Mouse (Mus musculus) CH12.LX (cell line): ENCODE data around the gene Midn. TPM values are rescaled to one million over a fixed set of nuclear protein-coding genes. Genes with fewer than 3 reads are reported as not detected.

Source experiments
- DNase-seq: peaks from one replicate; pipeline ENCODE4 v3.0.0-alpha.2; 2013; ENCODE audit errors: extremely low read depth
- H3K27ac ChIP-seq: 2 replicates; pipeline ENCODE4 v1.5.1; 2012; ENCODE audit warnings: low read depth, mild to moderate bottlenecking, control low read depth, moderate library complexity; ENCODE audit not compliant: insufficient read depth
- H3K27me3 ChIP-seq: replicated peaks from 2 replicates; pipeline ENCODE3; 2012; ENCODE audit warnings: inconsistent platforms
- H3K36me3 ChIP-seq, 2 experiments: replicated peaks in 1 of 2; 2 replicates each; pipeline versions ENCODE3 to v1.6.1; 2012; ENCODE audit warnings: inconsistent platforms in 1 of 2, low read length in 1 of 2, mild to moderate bottlenecking in 1 of 2, mixed read lengths in 1 of 2, moderate library complexity in 1 of 2; ENCODE audit not compliant: control insufficient read depth in 1 of 2, insufficient read depth in 1 of 2
- H3K4me1 ChIP-seq, 2 experiments: 2 replicates each; pipeline ENCODE4 v1.6.1; 2012; ENCODE audit warnings: inconsistent platforms in 1 of 2, moderate library complexity in 1 of 2; ENCODE audit not compliant: insufficient read depth in 2 of 2, control insufficient read depth in 1 of 2
- H3K4me2 ChIP-seq: 2 replicates; pipeline ENCODE4 v1.6.1; 2012; ENCODE audit warnings: low read depth, mild to moderate bottlenecking, control low read depth; ENCODE audit not compliant: poor library complexity, insufficient read depth, severe bottlenecking
- H3K4me3 ChIP-seq, 3 experiments: fragments of 150-350 bp in 1 of 3; sonication (generic) in 1 of 3; replicated peaks in 1 of 3; 2 replicates each; pipeline versions ENCODE3 to v1.5.1; 2011 to 2012; ENCODE audit warnings: low read depth in 2 of 3, low read length in 2 of 3, mild to moderate bottlenecking in 2 of 3, moderate library complexity in 2 of 3, control low read depth in 1 of 3, improper control_type of control experiment in 1 of 3, inconsistent platforms in 1 of 3, mixed read lengths in 1 of 3; ENCODE audit not compliant: poor library complexity in 1 of 3
- H3K79me2 ChIP-seq: replicated peaks from 2 replicates; pipeline ENCODE4 v1.6.1; 2012; ENCODE audit warnings: mild to moderate bottlenecking, moderate library complexity; ENCODE audit not compliant: control insufficient read depth, poor library complexity, insufficient read depth, severe bottlenecking; ENCODE audit errors: extremely low read depth
- H3K9ac ChIP-seq: 2 replicates; pipeline ENCODE4 v1.6.1; 2012; ENCODE audit warnings: low read depth, mild to moderate bottlenecking, control low read depth, moderate library complexity; ENCODE audit not compliant: insufficient read depth
- H3K9me3 ChIP-seq: replicated peaks from 2 replicates; pipeline ENCODE3; 2012; ENCODE audit warnings: low read length, inconsistent platforms, mixed read lengths
- BHLHE40 ChIP-seq: IDR thresholded peaks from 2 replicates; pipeline ENCODE4 v1.6.1; 2011; ENCODE audit warnings: mild to moderate bottlenecking, low read depth, low read length, improper control_type of control experiment
- CHD1 ChIP-seq: IDR thresholded peaks from 2 replicates; pipeline ENCODE4 v1.6.1; 2012; ENCODE audit warnings: low read depth, low read length, improper control_type of control experiment, inconsistent platforms
- CHD2 ChIP-seq: IDR thresholded peaks from 2 replicates; pipeline ENCODE4 v1.6.1; 2011; ENCODE audit warnings: low read length, improper control_type of control experiment
- ELF1 ChIP-seq: IDR thresholded peaks from 2 replicates; pipeline ENCODE4 v1.6.1; 2014; ENCODE audit warnings: low read depth, mild to moderate bottlenecking, inconsistent platforms, low read length, improper control_type of control experiment
- EP300 ChIP-seq: IDR thresholded peaks from 2 replicates; pipeline ENCODE4 v1.6.1; 2011; ENCODE audit warnings: low read length, improper control_type of control experiment
- ETS1 ChIP-seq: conservative IDR thresholded peaks from 2 replicates; pipeline ENCODE4 v1.6.1; 2012; ENCODE audit warnings: low read depth, mild to moderate bottlenecking, inconsistent platforms, low read length, improper control_type of control experiment, moderate library complexity
- GABPA ChIP-seq: IDR thresholded peaks from 2 replicates; pipeline ENCODE4 v1.6.1; 2012; ENCODE audit warnings: low read depth, low read length, improper control_type of control experiment, inconsistent platforms; ENCODE audit not compliant: insufficient replicate concordance
- HCFC1 ChIP-seq: IDR thresholded peaks from 2 replicates; pipeline ENCODE4 v1.6.1; 2012; ENCODE audit warnings: low read depth, mild to moderate bottlenecking, inconsistent platforms, low read length, improper control_type of control experiment
- IRF4 ChIP-seq: IDR thresholded peaks from 2 replicates; pipeline ENCODE4 v1.6.1; 2014; ENCODE audit warnings: low read depth, mild to moderate bottlenecking, inconsistent platforms, low read length, improper control_type of control experiment
- JUN ChIP-seq: IDR thresholded peaks from 2 replicates; pipeline ENCODE4 v1.6.1; 2011; ENCODE audit warnings: low read depth, mild to moderate bottlenecking, low read length, improper control_type of control experiment, moderate library complexity; ENCODE audit not compliant: insufficient read depth
- KAT2A ChIP-seq: IDR thresholded peaks from 2 replicates; pipeline ENCODE4 v1.6.1; 2012; ENCODE audit warnings: low read length, improper control_type of control experiment, inconsistent platforms; ENCODE audit not compliant: insufficient replicate concordance
- MAFK ChIP-seq: IDR thresholded peaks from 2 replicates; pipeline ENCODE4 v1.6.1; 2011; ENCODE audit warnings: low read length, improper control_type of control experiment; ENCODE audit not compliant: insufficient replicate concordance
- MAX ChIP-seq: IDR thresholded peaks from 2 replicates; pipeline ENCODE4 v1.6.1; 2011; ENCODE audit warnings: low read length, improper control_type of control experiment
- MXI1 ChIP-seq: IDR thresholded peaks from 2 replicates; pipeline ENCODE4 v1.6.1; 2011; ENCODE audit warnings: mild to moderate bottlenecking, low read depth, low read length, improper control_type of control experiment
- MYC ChIP-seq: IDR thresholded peaks from 2 replicates; pipeline ENCODE4 v1.6.1; 2011; ENCODE audit warnings: low read depth, mild to moderate bottlenecking, improper control_type of control experiment, low read length
- NELFE ChIP-seq: IDR thresholded peaks from 2 replicates; pipeline ENCODE4 v1.6.1; 2011; ENCODE audit warnings: low read depth, low read length, improper control_type of control experiment
- NRF1 ChIP-seq: IDR thresholded peaks from 2 replicates; pipeline ENCODE4 v1.6.1; 2014; ENCODE audit warnings: low read depth, mild to moderate bottlenecking, inconsistent platforms, low read length, improper control_type of control experiment, moderate library complexity
- POLR2AphosphoS2 ChIP-seq: IDR thresholded peaks from 2 replicates; pipeline ENCODE4 v1.6.1; 2011; ENCODE audit warnings: low read depth, low read length, improper control_type of control experiment
- RAD21 ChIP-seq: IDR thresholded peaks from 2 replicates; pipeline ENCODE4 v1.6.1; 2011; ENCODE audit warnings: low read depth, mild to moderate bottlenecking, low read length, improper control_type of control experiment, moderate library complexity
- SIN3A ChIP-seq: IDR thresholded peaks from 2 replicates; pipeline ENCODE4 v1.6.1; 2012; ENCODE audit warnings: low read length, improper control_type of control experiment, inconsistent platforms
- SMC3 ChIP-seq: IDR thresholded peaks from 2 replicates; pipeline ENCODE4 v1.6.1; 2011; ENCODE audit warnings: low read depth, low read length, improper control_type of control experiment
- USF1 ChIP-seq: IDR thresholded peaks from 2 replicates; pipeline ENCODE4 v1.6.1; 2014; ENCODE audit warnings: low read depth, mild to moderate bottlenecking, inconsistent platforms, low read length, improper control_type of control experiment
- USF2 ChIP-seq: conservative IDR thresholded peaks from 2 replicates; pipeline ENCODE4 v1.6.1; 2011; ENCODE audit warnings: low read depth, low read length, improper control_type of control experiment
- ZC3H11A ChIP-seq: IDR thresholded peaks from 2 replicates; pipeline ENCODE4 v1.6.1; 2012; ENCODE audit warnings: low read depth, mild to moderate bottlenecking, inconsistent platforms, low read length, improper control_type of control experiment
- ZKSCAN1 ChIP-seq: IDR thresholded peaks from 2 replicates; pipeline ENCODE4 v1.6.1; 2012; ENCODE audit warnings: low read depth, inconsistent platforms, low read length, improper control_type of control experiment, borderline replicate concordance
- ZMIZ1 ChIP-seq: IDR thresholded peaks from 2 replicates; pipeline ENCODE4 v1.6.1; 2012; ENCODE audit warnings: low read depth, mild to moderate bottlenecking, inconsistent platforms, low read length, improper control_type of control experiment
- ZNF384 ChIP-seq: IDR thresholded peaks from 2 replicates; pipeline ENCODE4 v1.6.1; 2012; ENCODE audit warnings: low read depth, low read length, improper control_type of control experiment, inconsistent platforms
- dilution Hi-C: fragments of 300-500 bp; cut with MboI; formaldehyde crosslinking; loops from 2 replicates; pipeline ENCODE4 v1.14.3; 2020; ENCODE audit warnings: low sequenced_read_pairs; ENCODE audit not compliant: extremely low pct_unique_long_range_greater_than_20kb, extremely low pct_ligation_motif_present
- in situ Hi-C: fragments of 300-500 bp; cut with MboI; formaldehyde crosslinking; loops from 3 replicates; pipeline ENCODE4 v1.14.3; 2019; ENCODE audit warnings: low sequenced_read_pairs, low pct_ligation_motif_present, low pct_unique_long_range_greater_than_20kb, mixed read lengths
- polyA plus RNA-seq: library from polyadenylated mRNA; unstranded; fragments of >175 nt; gene quantifications from 2 replicates; pipeline ENCODE4 v1.2.1, GENCODE M21; 2012; ENCODE audit warnings: low read depth; ENCODE audit not compliant: insufficient read length
- total RNA-seq, 2 experiments: library from RNA; depleted of rRNA; stranded (reverse); fragments of 300-350 nt in 1 of 2; fragments of >200 nt in 1 of 2; gene quantifications; 2 replicates each; pipeline ENCODE4 v1.2.3; 2012 to 2014

The Midn gene
- total and polyA plus RNA-seq, 3 experiments: 4.7 to 33.2 (median 16.2) TPM

GRCm38 (mm10) chr10:80187739-80188138 lies 39.7 kb downstream of the Midn start:
- in situ Hi-C loops: no loop called here
- H3K27ac ChIP-seq: no peak overlapping the region

GRCm38 (mm10) chr10:80188453-80189024 lies 40.5 kb downstream of the Midn start:
- dilution Hi-C loops: no loop called here
- in situ Hi-C loops: no loop called here
- H3K9ac ChIP-seq: no peak overlapping the region

More at GRCm38 (mm10) chr10:80187739-80188138, 39.7 kb downstream of the Midn start:
- no peaks in the 10 kb centered on the region for H3K36me3 ChIP-seq
- H3K9me3 ChIP-seq: peaks cover 2% of the 10 kb centered on the region
- H3K4me1 ChIP-seq: peaks cover 0 to 3% of the 10 kb centered on the region in 2 experiments; a peak in 1 of 4 replicates
- no peak overlapping the region for H3K9ac ChIP-seq
- H3K27me3 ChIP-seq: peaks cover 79% of the 10 kb centered on the region
- DNase-seq: no peak
- no peak for TF ChIP-seq IRF4
- TF ChIP-seq ETS1: no peak
- TF ChIP-seq RAD21: no peak
- TF ChIP-seq SMC3: no peak
- TF ChIP-seq HCFC1: no peak
- no peak for TF ChIP-seq KAT2A
- TF ChIP-seq ZMIZ1: no peak
- TF ChIP-seq ZNF384: no peak
- TF ChIP-seq, all 38 proteins: peak for 0
- no peak overlapping the region for H3K4me2 ChIP-seq
- no peak overlapping the region for H3K4me3 ChIP-seq
- H3K79me2 ChIP-seq: no peaks in the 10 kb centered on the region
- dilution Hi-C loops: no loop called here

GRCm38 (mm10) chr10:80189999-80190398 lies 41.9 kb downstream of the Midn start:
- H3K27ac ChIP-seq: no peak overlapping the region
- peaks cover 2% of the 10 kb centered on the region for H3K9me3 ChIP-seq
- no peaks in the 10 kb centered on the region for H3K79me2 ChIP-seq
- no peak for TF ChIP-seq ZC3H11A
- no peak for TF ChIP-seq JUN
- TF ChIP-seq ELF1: no peak
- TF ChIP-seq SMC3: no peak
- TF ChIP-seq CHD2: no peak
- TF ChIP-seq POLR2AphosphoS2: no peak
- no peak for TF ChIP-seq EP300
- TF ChIP-seq ETS1: no peak
- no peak for TF ChIP-seq MYC
- no peak for TF ChIP-seq MXI1
- TF ChIP-seq KAT2A: no peak
- TF ChIP-seq GABPA: no peak
- TF ChIP-seq MAFK: no peak
- TF ChIP-seq BHLHE40: no peak
- in situ Hi-C loops: no loop called here
- no peak overlapping the region for H3K4me3 ChIP-seq
- H3K9ac ChIP-seq: no peak overlapping the region
- H3K27me3 ChIP-seq: peaks cover 81% of the 10 kb centered on the region
- peaks cover 0 to 3% of the 10 kb centered on the region in 2 experiments; a peak in 1 of 4 replicates for H3K4me1 ChIP-seq
- DNase-seq: no peak
- H3K4me2 ChIP-seq: no peak overlapping the region
- H3K36me3 ChIP-seq: no peaks in the 10 kb centered on the region
- dilution Hi-C loops: no loop called here

More at GRCm38 (mm10) chr10:80188453-80189024, 40.5 kb downstream of the Midn start:
- no peak for TF ChIP-seq USF1
- TF ChIP-seq CHD1: no peak
- no peak for TF ChIP-seq NELFE
- no peak for TF ChIP-seq NRF1
- TF ChIP-seq ETS1: no peak
- TF ChIP-seq ZC3H11A: no peak
- TF ChIP-seq ZKSCAN1: no peak
- TF ChIP-seq MAX: no peak
- no peak for TF ChIP-seq MAFK
- TF ChIP-seq RAD21: no peak
- TF ChIP-seq SIN3A: no peak
- no peak for TF ChIP-seq MXI1
- no peak for TF ChIP-seq USF2
- Histone ChIP-seq H3K79me2 (no peaks in the 10 kb centered on the region), H3K4me1 (peaks cover 0 to 3% of the 10 kb centered on the region in 2 experiments; a peak in 1 of 4 replicates), H3K36me3 (no peaks in the 10 kb centered on the region), H3K9me3 (peaks cover 2% of the 10 kb centered on the region), H3K27ac (no peak overlapping the region), H3K27me3 (peaks cover 79% of the 10 kb centered on the region), H3K4me3 (no peak overlapping the region), H3K4me2 (no peak overlapping the region)
- no peak for DNase-seq
